Mouse (Mus musculus) embryo, embryonic 10.5 days (tissue): ENCODE results near the gene Ppfia2.

Experiments
- DNase-seq: peaks from one replicate; pipeline ENCODE4 v3.0.0-alpha.2; 2015; ENCODE audit warnings: low spot score

The Ppfia2 gene

DNA sequence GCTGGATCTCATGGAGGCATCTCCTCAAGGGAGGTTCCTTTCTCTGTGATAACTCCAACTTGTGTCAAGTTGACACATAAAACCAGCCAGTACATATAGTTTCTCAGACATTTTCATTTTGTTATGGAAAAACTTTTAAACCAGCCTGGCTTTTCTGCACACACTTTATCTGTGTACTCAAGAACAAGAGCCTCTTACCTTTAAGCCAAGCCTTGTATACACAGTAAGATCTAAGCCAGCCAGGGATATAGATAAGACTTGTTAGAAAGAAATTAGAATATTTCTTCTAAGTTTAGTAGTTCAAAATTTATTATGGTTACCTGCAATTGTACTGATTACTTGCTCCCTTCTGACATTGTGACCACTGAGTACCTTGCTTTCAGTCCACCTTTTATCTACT is 444.1 kb downstream of the Ppfia2 start:
- no peak for DNase-seq

DNA sequence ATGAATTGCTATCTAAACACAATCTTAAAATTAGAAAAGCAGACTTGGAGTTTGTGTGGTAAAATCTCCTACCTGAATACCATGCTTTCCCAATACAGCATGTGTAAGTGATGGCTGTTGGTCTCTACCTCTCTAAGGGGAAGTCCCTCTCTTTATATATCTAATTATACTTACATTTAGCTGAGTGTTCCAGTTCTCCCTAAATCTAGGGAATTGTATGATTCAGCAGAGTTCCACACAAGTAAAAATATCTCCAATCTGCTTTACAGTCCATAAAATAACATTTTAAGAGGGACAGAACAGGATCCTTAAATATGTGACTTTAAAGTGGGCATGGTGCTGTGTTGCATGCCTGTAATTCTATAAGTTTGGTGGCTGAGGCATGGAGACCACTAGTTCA is 444.7 kb downstream of the Ppfia2 start:
- DNase-seq: no peak

DNA sequence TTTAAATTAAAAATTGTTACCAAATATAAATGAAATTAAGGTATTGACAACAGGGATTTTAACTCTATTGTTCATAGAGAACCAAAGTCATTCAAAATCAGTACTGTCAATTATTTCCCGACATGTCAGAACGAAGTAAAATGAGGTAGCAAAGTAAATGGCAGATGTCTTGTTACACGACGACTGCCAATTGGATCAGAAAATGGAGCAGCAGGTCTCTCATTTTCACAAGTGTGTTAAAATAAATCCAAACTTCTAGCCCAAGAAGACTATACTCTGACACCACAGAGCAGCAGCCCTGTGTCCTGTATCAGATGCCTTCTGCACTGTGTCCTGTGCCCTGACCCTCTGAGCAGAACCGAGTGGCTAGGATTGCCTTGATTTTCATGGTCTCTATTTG is 454.2 kb downstream of the Ppfia2 start:
- no peak for DNase-seq

DNA sequence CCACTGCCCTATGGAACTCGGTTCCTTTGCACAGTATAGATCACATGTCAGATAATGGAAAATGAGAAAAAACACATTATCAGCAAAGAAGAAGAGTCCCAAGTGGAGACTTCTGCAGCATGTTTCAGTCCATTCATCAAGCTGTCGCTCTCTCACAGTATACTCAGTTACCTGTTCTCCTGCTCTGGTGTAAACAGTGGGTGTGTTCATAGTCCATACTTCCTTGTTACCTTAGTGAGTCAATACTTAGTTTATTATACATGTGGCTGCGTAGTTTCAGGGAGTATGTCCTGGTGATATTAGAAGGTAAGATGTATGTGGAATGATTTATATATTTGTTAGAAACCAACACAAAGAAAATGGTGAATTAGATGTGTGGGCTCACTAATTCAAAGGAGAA is 454.7 kb downstream of the Ppfia2 start:
- DNase-seq: no peak

DNA sequence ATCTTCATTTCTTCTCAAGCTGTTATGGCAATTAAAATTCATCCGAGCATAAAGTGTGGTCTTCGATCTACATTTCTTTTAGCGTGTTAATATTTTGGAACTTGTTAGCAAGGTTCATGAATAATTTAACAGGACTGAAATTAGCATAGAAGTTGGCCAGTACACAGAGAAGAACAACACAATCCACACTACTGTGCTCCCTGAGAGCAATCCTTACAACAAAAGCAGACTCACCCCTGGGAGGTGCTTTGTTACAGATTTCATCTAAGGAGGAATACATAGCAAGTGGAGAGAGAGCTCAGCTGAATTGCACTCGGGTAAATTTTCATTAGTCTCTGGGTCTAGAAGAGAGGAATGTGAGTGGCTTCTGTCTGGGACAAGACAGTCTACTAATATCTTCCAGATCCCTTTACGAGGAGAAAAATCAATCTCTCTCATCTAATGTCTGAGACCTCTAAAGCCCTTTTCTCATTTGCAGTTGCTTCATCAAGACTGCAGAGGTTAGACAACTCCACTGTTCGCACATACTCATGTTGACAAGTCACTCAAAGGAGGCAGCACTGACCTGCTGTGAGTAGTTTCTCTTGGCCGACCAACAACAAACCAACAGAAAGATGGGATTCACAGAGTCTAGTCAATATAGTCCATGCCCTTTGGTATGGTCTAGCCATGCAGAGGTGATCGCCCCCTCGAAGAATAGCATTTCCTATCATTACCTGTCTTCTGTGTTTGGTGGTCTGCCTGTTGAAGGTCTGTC is 458.6 kb downstream of the Ppfia2 start:
- DNase-seq: peak; percentile 18

DNA sequence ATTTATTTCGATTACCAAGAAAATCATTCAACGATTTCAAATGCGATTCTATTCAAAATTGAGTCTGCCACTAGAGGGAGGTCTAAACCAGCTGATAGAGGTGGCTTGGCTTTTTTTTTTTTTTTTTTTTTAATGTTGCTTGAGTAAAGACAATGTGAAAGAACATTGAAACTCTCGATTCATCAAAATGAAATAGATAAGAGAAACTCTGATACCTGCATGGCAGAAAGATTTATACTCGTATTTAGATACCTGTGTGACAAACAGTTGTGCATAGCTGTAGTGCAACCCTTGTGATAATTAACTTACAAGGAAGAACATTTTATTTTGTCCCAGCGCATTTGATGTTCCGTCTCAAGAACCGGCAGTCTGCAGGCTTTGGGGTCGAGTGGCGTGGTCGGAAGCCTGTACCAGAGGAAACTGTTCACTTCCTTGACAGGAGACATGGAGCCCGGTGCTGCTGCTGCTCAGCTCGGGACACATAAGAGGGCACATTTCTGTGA is 462.5 kb downstream of the Ppfia2 start:
- peak; percentile 71 for DNase-seq

DNA sequence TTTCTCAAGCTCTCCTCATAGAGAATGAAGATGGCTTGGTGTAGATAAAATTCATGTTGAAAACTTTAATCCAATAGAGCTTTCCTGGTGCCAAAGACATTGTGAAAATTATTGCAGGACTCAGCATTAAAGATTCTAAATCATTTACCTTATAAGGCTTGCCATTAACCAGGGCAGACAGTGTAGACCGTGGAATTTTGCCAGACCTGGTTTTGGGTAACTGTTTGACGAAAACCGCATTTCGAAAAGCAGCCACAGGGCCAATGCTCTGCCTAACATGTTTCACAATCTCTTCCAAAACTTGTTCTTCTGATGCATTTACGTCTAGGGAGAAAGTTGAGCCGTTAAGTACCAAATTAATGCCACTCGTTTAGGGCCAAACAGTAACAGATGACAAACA is 466.9 kb downstream of the Ppfia2 start:
- DNase-seq: no peak

DNA sequence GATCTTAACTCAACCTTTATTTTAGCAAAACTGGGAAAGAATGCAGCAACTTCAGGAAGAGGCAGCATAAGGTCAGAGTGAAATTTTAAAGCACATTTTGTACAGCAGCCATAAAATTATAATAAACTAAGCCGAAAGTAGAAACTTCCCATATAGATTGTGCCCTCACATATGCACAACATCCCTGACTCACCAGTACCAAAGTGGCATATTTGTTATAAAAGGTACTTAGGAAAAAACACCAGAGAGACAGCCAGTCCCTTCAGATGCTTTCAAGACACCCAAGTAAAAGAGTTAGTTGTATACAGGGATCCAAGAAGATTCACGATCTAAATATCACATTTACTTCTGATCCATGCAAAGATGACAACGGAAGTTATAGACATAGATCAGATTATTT is 468.7 kb downstream of the Ppfia2 start:
- DNase-seq: no peak

DNA sequence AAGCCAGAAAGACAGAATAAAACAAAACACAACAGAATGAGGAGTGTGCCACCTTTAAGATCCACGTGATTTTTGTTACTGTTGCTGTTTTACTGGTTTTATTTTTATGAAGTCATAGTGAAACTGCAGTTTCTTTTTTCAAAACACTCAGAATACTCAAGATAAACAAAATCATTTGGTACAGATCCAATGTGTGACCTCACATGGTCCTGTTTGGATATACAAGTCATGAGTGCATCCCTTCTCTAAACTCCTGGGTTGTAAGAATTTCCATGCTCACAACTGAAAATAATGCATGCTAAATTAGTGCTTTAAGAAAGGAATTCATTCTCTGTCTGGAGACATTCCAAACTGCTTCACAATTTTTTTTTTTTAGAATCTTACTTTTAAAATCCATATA is 469.3 kb downstream of the Ppfia2 start:
- no peak for DNase-seq

DNA sequence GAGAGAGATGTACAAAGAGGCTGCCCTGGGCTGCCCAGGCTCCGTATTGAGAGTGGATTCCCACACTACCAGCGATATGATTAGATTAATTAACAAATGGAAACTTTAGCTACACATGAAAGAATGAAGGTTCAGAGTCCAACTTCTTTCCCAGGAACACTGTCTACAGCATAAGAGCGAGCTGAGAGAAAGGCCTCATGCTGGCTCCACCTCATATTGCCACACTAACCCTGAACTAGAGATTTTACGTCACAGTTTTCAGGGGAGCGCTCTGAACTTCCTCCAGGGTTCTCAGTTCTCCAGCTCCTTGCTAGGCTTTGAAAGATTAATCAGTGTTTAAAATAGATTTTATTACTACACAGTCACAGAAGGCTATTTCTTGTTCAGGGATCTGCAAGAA is 471.2 kb downstream of the Ppfia2 start:
- DNase-seq: no peak

DNA sequence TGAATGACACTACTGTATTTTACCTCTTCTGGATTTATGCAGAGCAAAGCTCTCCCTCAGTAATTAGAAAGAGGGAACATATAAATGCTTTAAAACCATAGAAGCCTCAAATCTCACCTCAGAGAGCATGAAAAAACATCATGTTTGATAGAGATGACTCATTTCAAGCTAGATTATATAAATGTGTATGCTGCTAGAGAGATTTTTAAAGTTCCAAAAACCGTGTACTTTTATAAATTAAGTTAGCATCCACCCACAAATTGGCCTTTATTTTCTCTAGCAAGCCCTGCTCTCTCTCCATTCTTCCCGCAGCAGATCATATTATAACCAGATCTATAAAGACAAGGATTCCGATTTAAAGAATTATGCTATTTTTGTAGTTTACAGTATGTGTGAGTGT is 488.9 kb downstream of the Ppfia2 start:
- DNase-seq: no peak

DNA sequence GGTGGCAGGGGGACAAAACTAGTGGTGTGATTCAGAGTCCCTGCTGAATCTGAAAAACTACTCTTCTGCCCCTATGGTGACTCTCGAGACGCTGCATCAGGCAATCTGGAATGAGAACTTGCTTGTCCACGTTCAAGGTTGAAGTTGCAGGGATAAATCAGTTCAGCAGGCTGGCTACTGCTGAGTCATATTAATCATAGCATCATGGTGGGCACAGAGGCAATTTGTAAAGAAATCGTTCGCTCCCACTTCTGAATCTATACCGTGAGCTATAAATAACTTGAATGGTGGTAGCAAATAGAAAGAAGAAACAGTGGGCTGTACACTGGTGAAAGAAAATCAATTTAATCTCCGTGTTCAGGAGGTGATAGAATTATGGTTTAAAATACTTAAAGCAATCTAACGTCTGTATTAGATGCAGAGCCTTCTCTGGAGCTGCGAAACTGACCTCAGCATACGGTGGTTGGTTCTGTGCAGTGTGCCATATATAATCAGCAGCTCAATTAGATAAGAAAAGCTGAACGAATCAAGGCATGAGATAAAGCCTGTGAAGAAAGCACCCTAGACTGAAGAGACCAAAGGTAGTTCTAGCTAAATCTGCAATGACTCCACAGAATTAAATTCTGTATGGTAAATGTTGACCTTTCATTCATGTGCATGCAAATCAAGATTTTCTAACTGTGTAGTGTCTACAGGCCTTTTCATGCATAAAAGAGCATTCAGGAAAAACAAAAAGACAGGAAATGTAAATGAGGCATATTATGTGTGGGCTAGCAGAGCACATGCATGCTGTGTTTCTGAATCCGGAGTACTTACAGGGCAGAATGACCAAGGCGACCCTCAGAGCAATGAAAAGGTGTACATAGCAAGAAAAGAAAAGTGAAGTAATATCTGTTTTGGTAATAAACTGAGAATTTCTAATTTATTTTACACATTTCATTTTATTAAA is 505.3 kb downstream of the Ppfia2 start:
- DNase-seq: no peak
